Comparison of ENCODE assay signal across 8 mouse cellular contexts in the genomic region with DNA sequence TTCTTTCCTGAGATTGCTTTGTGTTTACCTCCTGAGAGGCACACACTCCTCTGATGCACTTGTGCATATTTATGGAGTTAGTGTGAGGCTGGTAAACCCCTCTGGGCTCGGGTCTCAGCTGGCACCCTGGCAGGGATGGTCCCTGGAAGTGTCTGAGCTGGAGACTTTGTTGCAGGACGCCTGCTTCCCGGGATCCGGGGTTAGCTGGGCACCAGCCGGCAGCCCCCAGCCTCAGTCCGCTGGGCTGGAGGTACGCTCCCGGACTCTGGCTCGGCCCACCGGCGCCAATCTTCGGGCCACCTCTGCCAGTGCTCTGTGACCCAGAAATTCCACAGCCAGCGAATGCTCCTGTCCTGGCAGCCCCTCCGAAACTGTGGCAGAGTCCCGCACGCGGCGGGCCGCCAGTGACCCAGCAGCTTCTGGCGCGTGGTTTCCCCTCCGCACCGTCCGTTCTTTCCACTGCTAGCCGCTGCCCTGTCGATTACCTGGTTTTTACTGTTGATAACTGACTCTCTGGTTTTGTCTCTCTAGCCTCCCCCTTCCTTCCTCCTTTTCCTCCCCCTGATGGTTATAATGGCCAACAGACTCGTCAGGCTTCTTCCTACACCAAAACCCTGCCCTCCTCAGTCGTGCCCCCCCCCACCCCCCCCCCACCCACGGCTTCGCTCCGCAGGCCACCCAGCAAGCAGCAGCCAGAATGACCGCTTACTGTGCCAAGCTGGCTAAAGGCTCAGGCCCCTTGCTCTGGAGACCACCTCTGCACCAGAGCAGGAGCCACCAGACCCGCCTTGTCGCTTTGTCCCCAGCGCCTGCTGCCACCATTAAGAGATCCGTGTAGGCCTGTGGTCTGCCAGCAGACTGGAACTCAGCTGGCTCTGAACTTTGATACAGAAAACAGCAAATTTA. TPM values are rescaled to one million over a fixed set of nuclear protein-coding genes. Genes with fewer than 3 reads are reported as not detected.
A peak's percentile ranks its signal among the peaks of the same experiment; 100 is the strongest.
DNase-seq lines count a peak whose midpoint lies in the region; ATAC-seq lines count a peak whose summit lies in the region.

No protein-coding gene starts in this region.

- intact Hi-C loops in left cerebral cortex, postnatal 4 days (cut with DNase I), result no loop called here
- intact Hi-C loops in left cerebral cortex, postnatal 25 days (cut with DNase I), result loop anchor here (10.0 kb wide), 1 partner anchor 513 kb away; no protein-coding TSS in a partner anchor

- DNase-seq in left cerebral cortex, postnatal 4 days, result peak; percentile 64
- no peak for DNase-seq in left cerebral cortex, postnatal 25 days (ENCODE audit: low spot score in 2 of 2)
- no peak for DNase-seq in MN1 (ENCODE audit: low spot score)
- DNase-seq in layer of hippocampus, postnatal 14 days (ENCODE audit: low spot score in 2 of 2), result no peak

- peak overlapping the region; percentile 73 for H3K9ac ChIP-seq in forebrain, embryonic 16.5 days (replicated peaks; ENCODE audit: low read depth, low read length)
- peak overlapping the region; percentile 32 for H3K9ac ChIP-seq in intestine, embryonic 15.5 days

- WGBS in forebrain, embryonic 16.5 days, result 2% methylated on average over 35 of the region's 36 CpGs
- 4% methylated on average over 34 of the region's 36 CpGs for WGBS in intestine, embryonic 15.5 days

- peak overlapping the region; percentile 84 for H3K4me2 ChIP-seq in forebrain, embryonic 16.5 days (ENCODE audit: low read length)
- peak overlapping the region; percentile 88 for H3K4me2 ChIP-seq in intestine, embryonic 15.5 days (replicated peaks)

- H3K36me3 ChIP-seq in forebrain, embryonic 16.5 days (ENCODE audit: control insufficient read depth, insufficient read depth), result no peaks in the 10 kb centered on the region
- H3K36me3 ChIP-seq in intestine, embryonic 15.5 days, result no peaks in the 10 kb centered on the region

- H3K27ac ChIP-seq in forebrain, embryonic 16.5 days (ENCODE audit: low read length), result 0 out of 2 replicates have a peak overlapping the region, but pooled peaks have one; percentile 20
- no peak overlapping the region for H3K27ac ChIP-seq in intestine, embryonic 15.5 days

- ATAC-seq in common myeloid progenitor, adult 5-6 weeks (replicated peaks; ENCODE audit: low read depth, poor library complexity, severe bottlenecking), result peak; percentile 72
- peak; percentile 54 for ATAC-seq in forebrain, embryonic 16.5 days
- ATAC-seq in intestine, embryonic 15.5 days, result peak; percentile 69
- ATAC-seq in megakaryocyte, adult 5-6 weeks (ENCODE audit: poor library complexity, severe bottlenecking), result peak; percentile 45

- H3K9me3 ChIP-seq in forebrain, embryonic 16.5 days (ENCODE audit: control insufficient read depth, low read length), result no peaks in the 10 kb centered on the region
- no peaks in the 10 kb centered on the region for H3K9me3 ChIP-seq in intestine, embryonic 15.5 days

- H3K4me1 ChIP-seq in forebrain, embryonic 16.5 days (replicated peaks; ENCODE audit: control insufficient read depth, insufficient read depth, low read length), result peaks cover 15% of the 10 kb centered on the region
- H3K4me1 ChIP-seq in intestine, embryonic 15.5 days (replicated peaks), result peaks cover 4% of the 10 kb centered on the region; the same call in 1 of the 2 replicates

- H3K27me3 ChIP-seq in forebrain, embryonic 16.5 days (replicated peaks; ENCODE audit: control insufficient read depth, insufficient read depth, low read length), result 0 out of 2 replicates have a peak, but pooled peaks cover 2% of the 10 kb centered on the region
- no peaks in the 10 kb centered on the region for H3K27me3 ChIP-seq in intestine, embryonic 15.5 days (replicated peaks)

- peak overlapping the region; percentile 48 for H3K4me3 ChIP-seq in forebrain, embryonic 16.5 days (replicated peaks; ENCODE audit: low read length)
- H3K4me3 ChIP-seq in intestine, embryonic 15.5 days (replicated peaks), result peak overlapping the region; percentile 43

RNA-seq across cellular contexts. Expression of a gene that starts 26.3 kb away (rescaled TPM):
- total RNA-seq in left cerebral cortex, postnatal 4 days (2021), result 10 to 100 TPM; 58.2 to 62.2 TPM
- 10 to 100 TPM; 40.1 to 45.1 TPM for total RNA-seq in left cerebral cortex, postnatal 25 days (2021)
- total RNA-seq in common myeloid progenitor, adult 5-6 weeks (2017), result 26.8 and 60.1 TPM in 2 replicates
- polyA plus RNA-seq in forebrain, embryonic 16.5 days (2015; fragmentation: Nextera tagmentation; extraction: Ambion mirVana), result 34.6 and 36.1 TPM in 2 replicates
- polyA plus RNA-seq in intestine, embryonic 15.5 days (2015; fragmentation: Nextera tagmentation; extraction: Ambion mirVana), result 23.0 TPM in 2 replicates
- 35.8 and 39.5 TPM in 2 replicates for total RNA-seq in megakaryocyte, adult 5-6 weeks (2015)
- total RNA-seq in megakaryocyte, adult 5-6 weeks (2017), result 30.7 and 40.8 TPM in 2 replicates
- total RNA-seq in layer of hippocampus, postnatal 14 days (2021), result 10 to 100 TPM; 41.0 to 50.1 TPM
